Mouse (Mus musculus) embryonic facial prominence, embryonic 14.5 days (tissue): ENCODE data around the gene Pde4c. TPM values are rescaled to one million over a fixed set of nuclear protein-coding genes. Genes with fewer than 3 reads are reported as not detected.

ENCODE experiments used
- ATAC-seq: fragments of 200-750 bp; cut with Nextera tagmentation; 2 replicates; pipeline ENCODE4 v1.8.0; 2017; ENCODE audit warnings: low read depth, moderate number of reproducible peaks, moderate TSS enrichment
- DNase-seq: peaks from one replicate; pipeline ENCODE4 v3.0.0-alpha.2; 2015; ENCODE audit warnings: low spot score
- H3K27ac ChIP-seq: fragments of 300-500 bp; sonication (generic); replicated peaks from 2 replicates; pipeline ENCODE4 v1.5.1; 2014; ENCODE audit warnings: low read depth, mild to moderate bottlenecking, low read length, moderate library complexity
- H3K27me3 ChIP-seq: fragments of 300-500 bp; sonication (generic); replicated peaks from 2 replicates; pipeline ENCODE4 v1.6.1; 2014; ENCODE audit warnings: low read length; ENCODE audit not compliant: control insufficient read depth, insufficient read depth
- H3K36me3 ChIP-seq: fragments of 300-500 bp; sonication (generic); 2 replicates; pipeline ENCODE4 v1.6.1; 2014; ENCODE audit warnings: low read length, mixed read lengths; ENCODE audit not compliant: control insufficient read depth, insufficient read depth
- H3K4me1 ChIP-seq: fragments of 300-500 bp; sonication (generic); 2 replicates; pipeline ENCODE4 v1.6.1; 2014; ENCODE audit warnings: antibody characterized with exemption, low read length; ENCODE audit not compliant: control insufficient read depth, insufficient read depth
- H3K4me2 ChIP-seq: fragments of 300-500 bp; sonication (generic); 2 replicates; pipeline ENCODE4 v1.6.1; 2014; ENCODE audit warnings: low read depth, mild to moderate bottlenecking, low read length, moderate library complexity, mixed read lengths
- H3K4me3 ChIP-seq: fragments of 300-500 bp; sonication (generic); 2 replicates; pipeline ENCODE4 v1.5.1; 2014; ENCODE audit warnings: low read depth, mild to moderate bottlenecking, low read length
- H3K9ac ChIP-seq: fragments of 300-500 bp; sonication (generic); 2 replicates; pipeline ENCODE4 v1.6.1; 2014; ENCODE audit warnings: low read depth, mild to moderate bottlenecking, low read length, moderate library complexity, mixed read lengths
- H3K9me3 ChIP-seq: fragments of 300-500 bp; sonication (generic); 2 replicates; pipeline ENCODE4 v1.6.1; 2016; ENCODE audit warnings: low read length; ENCODE audit not compliant: control insufficient read depth
- WGBS: fragments of 180-500 bp; shearing (Covaris S2); extraction: QIAGEN DNeasy Blood & Tissue Kit; methylation state at CpG from one replicate; pipeline ENCODE4 v1.1.7; 2014; 5-methylcytosine and 5-hydroxymethylcytosine counted together
- polyA plus RNA-seq: library from polyadenylated mRNA; unstranded; fragments of >200 nt; fragmentation: Nextera tagmentation; extraction: Ambion mirVana; gene quantifications from 2 replicates; pipeline ENCODE4 v1.2.1, GENCODE M21; 2014

The Pde4c gene
- polyA plus RNA-seq, 1 experiment from 2014 or later: 0.22 TPM

DNA sequence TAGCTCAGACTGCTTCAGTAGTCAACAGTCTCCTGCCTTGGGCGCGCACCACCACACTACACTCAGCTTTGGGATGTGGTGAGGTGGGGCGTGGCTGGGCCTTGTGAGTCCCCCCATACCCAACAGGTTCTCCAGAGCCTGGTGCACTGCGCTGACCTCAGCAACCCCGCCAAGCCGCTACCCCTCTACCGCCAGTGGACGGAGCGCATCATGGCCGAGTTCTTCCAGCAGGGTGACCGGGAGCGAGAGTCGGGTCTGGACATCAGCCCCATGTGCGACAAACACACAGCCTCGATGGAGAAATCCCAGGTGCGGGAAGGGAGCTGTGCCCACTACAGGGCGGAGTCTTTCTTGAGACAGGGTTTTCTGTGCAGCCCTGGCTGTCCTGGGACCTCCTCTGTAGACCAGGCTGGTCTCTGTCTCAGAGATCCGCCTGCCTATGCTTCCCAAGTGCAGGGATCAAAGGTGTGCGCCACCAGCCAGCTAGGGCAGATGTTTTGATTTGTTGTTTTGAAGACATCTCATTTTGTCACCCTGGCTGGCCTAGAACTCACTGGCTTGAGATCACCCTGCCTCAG, 25.7 kb downstream of the Pde4c start:
- 81% methylated on average over 19 of the region's 19 CpGs for WGBS
- no peaks in the 10 kb centered on the region for H3K36me3 ChIP-seq
- ATAC-seq (no peak), DNase-seq (no peak)
- peaks cover 49% of the 10 kb centered on the region for H3K27me3 ChIP-seq
- no peaks in the 10 kb centered on the region for H3K9me3 ChIP-seq
- H3K27ac ChIP-seq: no peak overlapping the region
- no peak overlapping the region for H3K4me2 ChIP-seq
- peaks cover 14% of the 10 kb centered on the region for H3K4me1 ChIP-seq
- no peak overlapping the region for H3K9ac ChIP-seq
- no peak overlapping the region for H3K4me3 ChIP-seq

DNA sequence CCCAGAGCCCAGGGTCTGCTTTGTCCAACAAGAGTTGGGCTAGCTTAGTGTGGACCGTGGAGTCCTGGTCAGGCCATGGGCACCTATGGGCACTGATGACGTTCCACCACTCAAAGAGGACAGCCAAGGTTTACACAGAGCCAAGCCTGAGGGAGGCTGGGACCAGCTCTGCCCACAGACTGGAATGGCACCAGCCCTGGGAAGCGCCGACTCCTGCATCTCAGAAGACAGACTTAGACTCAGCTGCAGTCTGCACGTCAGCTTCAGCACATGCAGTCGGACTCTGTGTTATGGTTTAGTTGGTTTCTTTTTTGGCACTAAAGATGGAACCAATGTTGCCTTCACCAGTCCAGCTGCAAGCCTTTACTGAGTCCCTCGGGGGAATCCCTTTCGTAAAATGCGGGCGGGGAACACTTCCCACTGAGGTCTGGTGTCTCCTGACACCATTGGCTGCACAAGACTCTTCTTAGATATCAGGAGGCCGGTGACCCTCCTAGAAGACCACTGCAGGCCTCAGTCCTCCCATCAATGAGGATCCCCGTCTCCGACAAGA, 26.7 kb downstream of the Pde4c start:
- WGBS: 71% methylated on average over 13 of the region's 13 CpGs
- Histone ChIP-seq H3K9me3 (no peaks in the 10 kb centered on the region), H3K27me3 (peaks cover 39% of the 10 kb centered on the region), H3K4me3 (no peak overlapping the region), H3K9ac (no peak overlapping the region), H3K4me2 (no peak overlapping the region), H3K4me1 (peaks cover 17% of the 10 kb centered on the region), H3K27ac (no peak overlapping the region), H3K36me3 (no peaks in the 10 kb centered on the region)
- ATAC-seq (no peak), DNase-seq (no peak)

DNA sequence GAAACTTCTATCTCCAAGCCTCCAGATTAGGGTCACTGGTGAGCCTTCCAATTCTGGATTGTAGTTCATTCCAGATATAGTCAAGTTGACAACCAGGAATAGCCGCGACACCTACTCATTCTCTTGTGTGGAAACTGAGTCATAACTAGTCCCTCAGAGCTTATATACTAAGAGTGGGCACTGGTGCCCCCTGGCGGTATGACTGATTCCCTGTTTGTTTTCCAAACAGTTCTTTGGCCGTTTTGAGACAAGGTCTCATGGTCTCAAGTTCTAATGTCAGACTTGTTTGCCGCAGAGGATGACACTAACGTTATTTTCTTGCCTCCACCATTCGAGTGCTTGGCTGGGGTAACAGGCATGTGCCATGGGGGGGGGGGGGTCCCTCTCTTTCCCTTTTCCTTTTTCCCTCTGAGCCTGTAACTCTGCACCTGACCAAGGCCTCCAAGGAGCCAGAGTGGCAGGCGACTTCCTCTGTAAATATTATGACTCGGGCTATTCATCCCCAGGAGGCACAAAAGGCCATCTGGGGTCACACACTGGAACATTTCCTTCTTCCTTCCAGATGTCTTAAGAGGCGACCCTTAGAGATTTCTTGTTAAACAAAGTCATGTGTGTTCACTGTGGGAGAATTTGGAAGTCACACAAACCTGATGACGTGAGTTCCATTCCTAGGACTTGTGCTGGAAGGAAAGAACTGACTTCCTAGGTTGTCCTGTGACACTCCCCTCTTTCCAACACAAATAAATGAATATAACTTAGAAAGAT, 28.7 kb downstream of the Pde4c start:
- Histone ChIP-seq H3K4me3 (no peak overlapping the region), H3K27ac (peak overlapping the region; percentile 68; the same call in 1 of the 2 replicates), H3K9ac (no peak overlapping the region), H3K4me2 (no peak overlapping the region), H3K27me3 (peaks cover 20% of the 10 kb centered on the region), H3K4me1 (peaks cover 22% of the 10 kb centered on the region), H3K9me3 (no peaks in the 10 kb centered on the region), H3K36me3 (peaks cover 14% of the 10 kb centered on the region)
- no peak for ATAC-seq
- 18% methylated on average over 11 of the region's 11 CpGs for WGBS
- peak; percentile 64 for DNase-seq

DNA sequence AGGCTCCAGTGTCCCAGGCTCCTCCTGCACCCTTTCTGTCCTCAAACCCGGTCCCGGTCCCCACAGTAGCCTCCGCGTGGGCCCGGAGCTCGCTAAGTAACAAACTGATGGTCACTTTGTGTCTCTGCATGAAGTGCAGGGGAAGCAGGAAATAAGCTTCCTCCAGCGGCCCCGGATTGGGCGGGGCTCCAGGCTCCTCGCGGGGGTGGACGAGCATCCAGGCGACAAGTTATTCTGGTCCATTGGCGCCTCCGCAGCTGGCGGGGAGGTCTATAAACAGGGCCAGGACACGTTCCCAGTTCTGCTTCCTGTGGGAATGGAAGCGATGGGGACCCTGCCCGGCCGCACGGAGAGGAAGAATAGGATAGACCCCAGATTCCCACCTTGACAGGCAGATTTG, 29.6 kb downstream of the Pde4c start:
- Histone ChIP-seq H3K9ac (peak overlapping the region; percentile 32; the same call in 1 of the 2 replicates), H3K9me3 (no peaks in the 10 kb centered on the region), H3K27me3 (peaks cover 13% of the 10 kb centered on the region), H3K27ac (peak overlapping the region; percentile 68), H3K4me3 (no peak overlapping the region), H3K4me1 (peaks cover 22% of the 10 kb centered on the region), H3K36me3 (peaks cover 22% of the 10 kb centered on the region), H3K4me2 (peak overlapping the region; percentile 30)
- WGBS: 17% methylated on average over 21 of the region's 21 CpGs
- DNase-seq: peak; percentile 78
- no peak for ATAC-seq

DNA sequence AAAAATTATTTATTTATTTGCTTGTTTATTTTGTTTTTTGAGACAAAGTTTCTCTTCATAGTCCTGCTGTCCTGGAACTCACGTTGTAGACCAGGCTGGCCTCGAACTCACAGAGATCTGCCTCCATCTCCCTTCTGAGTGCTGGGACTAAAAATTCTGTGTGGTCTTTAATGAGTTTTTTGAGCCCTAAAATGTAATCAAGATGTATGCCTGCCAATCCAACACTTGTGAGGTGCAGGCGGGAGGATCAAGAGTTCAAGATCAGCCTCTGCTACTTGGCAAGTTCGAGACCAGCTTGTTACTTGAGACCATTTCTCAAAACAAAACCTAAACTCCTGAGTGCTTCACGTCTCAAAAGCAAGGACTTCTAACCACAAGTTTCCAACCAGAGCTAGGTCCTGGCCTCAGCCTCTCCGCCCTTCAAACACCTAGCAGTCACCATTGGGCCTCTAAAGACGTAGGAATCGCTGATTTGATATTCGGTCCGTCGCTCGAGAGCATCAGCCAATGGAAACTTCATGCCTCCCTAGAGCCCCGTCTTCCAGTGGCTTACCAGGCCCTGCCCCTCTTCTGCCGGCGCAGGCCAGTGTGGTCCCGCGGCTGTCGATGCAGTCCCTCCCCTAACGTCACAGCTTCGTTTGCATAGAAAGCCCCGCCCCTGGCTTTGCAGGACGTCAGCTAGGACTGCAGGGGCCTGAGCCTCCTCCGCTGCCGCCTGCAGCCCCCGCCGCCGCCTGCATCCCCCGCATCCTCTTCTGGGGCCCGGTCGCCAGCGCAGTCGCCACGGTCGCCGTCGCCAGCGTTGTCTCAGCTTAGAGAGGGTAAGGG, 30.7 kb downstream of the Pde4c start, which contains the start of gene Rab3a:
Rab3a (plus strand) TSS at position 637 of the 828 bp plus-strand sequence.
- peaks cover 3% of the 10 kb centered on the region; the same call in 1 of the 2 replicates for H3K27me3 ChIP-seq
- H3K4me3 ChIP-seq: peak within 1 kb of the TSS; percentile 76
- ATAC-seq (peak; percentile 99), DNase-seq (peak; percentile 100)
- H3K27ac ChIP-seq: peak within 1 kb of the TSS; percentile 84
- H3K4me2 ChIP-seq: peak within 1 kb of the TSS; percentile 94
- peaks cover 30% of the 10 kb centered on the region for H3K36me3 ChIP-seq
- 10% methylated on average over 30 of the region's 37 CpGs for WGBS
- H3K9ac ChIP-seq: peak within 1 kb of the TSS; percentile 84
- H3K9me3 ChIP-seq: no peaks in the 10 kb centered on the region
- peaks cover 22% of the 10 kb centered on the region for H3K4me1 ChIP-seq

DNA sequence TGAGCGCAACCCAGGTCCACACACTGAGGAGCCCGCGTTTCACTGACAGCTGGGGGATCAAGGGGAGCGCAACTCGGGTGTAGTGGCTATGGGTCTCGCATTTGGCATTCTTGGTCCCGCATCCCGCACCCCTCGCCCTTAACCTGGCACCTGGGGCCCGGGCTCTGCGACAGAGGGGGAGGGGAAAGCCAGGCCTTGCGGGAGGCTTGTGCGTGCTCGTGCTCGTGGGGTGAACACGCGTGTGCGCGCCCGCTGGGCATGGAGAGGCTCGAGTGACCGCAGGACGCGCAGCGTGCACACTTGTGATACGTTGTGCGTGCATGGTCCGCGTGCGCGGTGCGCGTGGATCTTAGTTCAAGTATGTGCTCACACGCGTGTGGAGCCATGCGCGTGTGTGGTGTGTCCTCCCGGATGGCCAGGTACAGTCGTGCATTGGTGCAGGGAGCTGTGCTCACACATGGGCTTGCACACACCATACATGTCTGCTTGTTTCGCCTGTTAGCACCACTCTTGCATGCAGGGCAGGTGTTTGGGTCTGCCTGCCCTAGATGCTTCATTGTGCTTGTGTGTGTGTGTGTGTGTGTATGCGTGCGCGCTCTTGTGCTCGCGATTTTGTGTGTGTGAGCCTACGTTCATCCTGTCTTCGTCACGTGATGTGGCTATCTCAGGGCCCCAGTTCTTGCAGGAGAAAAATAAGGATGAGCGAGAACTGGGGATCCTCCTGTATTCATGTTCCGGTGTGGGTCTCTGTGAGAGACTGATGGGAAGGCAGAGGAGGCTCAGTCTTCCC, 31.5 kb downstream of the Pde4c start:
- Histone ChIP-seq H3K4me2 (peak overlapping the region; percentile 94), H3K36me3 (peaks cover 30% of the 10 kb centered on the region), H3K9ac (peak overlapping the region; percentile 84), H3K4me1 (peaks cover 27% of the 10 kb centered on the region), H3K27me3 (no peaks in the 10 kb centered on the region), H3K4me3 (peak overlapping the region; percentile 76), H3K9me3 (no peaks in the 10 kb centered on the region), H3K27ac (peak overlapping the region; percentile 74)
- ATAC-seq (peak; percentile 17), DNase-seq (peak; percentile 63)
- 14% methylated on average over 44 of the region's 50 CpGs for WGBS

DNA sequence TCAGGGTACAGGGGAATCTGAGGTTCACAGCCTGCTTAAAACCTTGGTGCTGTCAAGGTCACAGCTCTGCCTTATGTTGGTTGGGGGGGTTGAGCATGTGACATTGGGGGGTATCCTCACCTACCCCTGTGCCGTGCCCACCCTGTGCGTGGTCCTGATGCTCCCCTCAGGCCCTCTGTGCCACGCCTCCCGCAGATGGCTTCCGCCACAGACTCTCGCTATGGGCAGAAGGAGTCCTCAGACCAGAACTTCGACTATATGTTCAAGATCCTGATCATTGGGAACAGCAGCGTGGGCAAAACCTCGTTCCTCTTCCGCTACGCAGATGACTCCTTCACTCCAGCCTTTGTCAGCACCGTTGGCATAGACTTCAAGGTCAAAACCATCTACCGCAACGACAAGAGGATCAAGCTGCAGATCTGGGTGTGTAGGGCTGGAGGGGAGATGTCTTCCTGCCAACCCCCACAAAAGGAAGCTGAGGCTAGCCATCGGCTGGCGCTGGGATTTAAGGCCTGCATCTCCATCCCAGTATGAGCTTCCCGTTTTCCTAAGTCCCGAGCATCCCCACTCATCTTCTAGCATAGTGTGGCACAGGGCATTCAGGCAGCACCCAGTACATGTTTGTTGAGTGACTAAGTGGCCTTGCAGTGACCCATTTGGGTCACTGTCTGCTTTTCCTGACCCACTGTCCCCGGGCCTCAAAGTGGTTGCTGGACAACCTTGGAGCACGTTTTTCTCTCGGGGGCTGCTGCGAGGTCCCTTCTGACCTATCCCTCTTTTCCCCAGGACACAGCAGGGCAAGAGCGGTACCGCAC, 32.3 kb downstream of the Pde4c start:
- ATAC-seq: no peak

More for the DNA sequence above, 32.3 kb downstream of the Pde4c start:
- Histone ChIP-seq H3K27ac (no peak overlapping the region), H3K9me3 (no peaks in the 10 kb centered on the region), H3K4me3 (peak overlapping the region; percentile 76), H3K9ac (peak overlapping the region; percentile 84; the same call in 1 of the 2 replicates), H3K27me3 (no peaks in the 10 kb centered on the region), H3K4me2 (peak overlapping the region; percentile 94), H3K4me1 (peaks cover 29% of the 10 kb centered on the region), H3K36me3 (peaks cover 30% of the 10 kb centered on the region)
- DNase-seq: no peak
- 86% methylated on average over 24 of the region's 24 CpGs for WGBS
